Mouse (Mus musculus) MEL (cell line): ENCODE results near the gene Arel1.

Source experiments
- BHLHE40 ChIP-seq: IDR thresholded peaks from 2 replicates; pipeline ENCODE4 v1.6.1; 2012; ENCODE audit warnings: low read depth, mild to moderate bottlenecking, inconsistent platforms, low read length, improper control_type of control experiment, borderline replicate concordance
- CTCF ChIP-seq, 3 experiments: IDR thresholded peaks in 2 of 3; conservative IDR thresholded peaks in 1 of 3; 2 replicates each; pipeline ENCODE4 v1.5.1; 2011 to 2012; ENCODE audit warnings: low read length in 3 of 3, low read depth in 2 of 3, mild to moderate bottlenecking in 2 of 3, improper control_type of control experiment in 1 of 3, inconsistent platforms in 1 of 3, mixed read lengths in 1 of 3, moderate library complexity in 1 of 3; ENCODE audit not compliant: control insufficient read depth in 1 of 3, insufficient read depth in 1 of 3, poor library complexity in 1 of 3, severe bottlenecking in 1 of 3
- E2F4 ChIP-seq: IDR thresholded peaks from 2 replicates; pipeline ENCODE4 v1.6.1; 2011; ENCODE audit warnings: low read depth, low read length, improper control_type of control experiment, borderline replicate concordance
- ETS1 ChIP-seq: IDR thresholded peaks from 2 replicates; pipeline ENCODE4 v1.6.1; 2012; ENCODE audit warnings: low read depth, mild to moderate bottlenecking, inconsistent platforms, low read length, improper control_type of control experiment, moderate library complexity
- POLR2A ChIP-seq, 2 experiments: IDR thresholded peaks; 2 replicates each; pipeline ENCODE4 v1.6.1; 2011 to 2012; ENCODE audit warnings: low read length in 2 of 2, mild to moderate bottlenecking in 2 of 2, control low read depth in 1 of 2, improper control_type of control experiment in 1 of 2, low read depth in 1 of 2, moderate library complexity in 1 of 2; ENCODE audit not compliant: control insufficient read depth in 1 of 2, insufficient read depth in 1 of 2, poor library complexity in 1 of 2
- RAD21 ChIP-seq: IDR thresholded peaks from 2 replicates; pipeline ENCODE4 v1.6.1; 2011; ENCODE audit warnings: mild to moderate bottlenecking, low read depth, low read length, improper control_type of control experiment
- RCOR1 ChIP-seq: IDR thresholded peaks from 2 replicates; pipeline ENCODE4 v1.6.1; 2012; ENCODE audit warnings: low read depth, mild to moderate bottlenecking, inconsistent platforms, low read length, improper control_type of control experiment
- TAL1 ChIP-seq: IDR thresholded peaks from 2 replicates; pipeline ENCODE4 v1.6.1; 2012; ENCODE audit warnings: mild to moderate bottlenecking, inconsistent platforms, low read length, moderate library complexity, mixed read lengths
- TBP ChIP-seq: IDR thresholded peaks from 2 replicates; pipeline ENCODE4 v1.8.0; 2011; ENCODE audit warnings: low read depth, low read length, improper control_type of control experiment
- USF1 ChIP-seq: IDR thresholded peaks from 2 replicates; pipeline ENCODE4 v1.6.1; 2014; ENCODE audit warnings: low read depth, mild to moderate bottlenecking, inconsistent platforms, low read length, improper control_type of control experiment, moderate library complexity
- ZC3H11A ChIP-seq: IDR thresholded peaks from 2 replicates; pipeline ENCODE4 v1.6.1; 2012; ENCODE audit warnings: low read depth, mild to moderate bottlenecking, inconsistent platforms, low read length, improper control_type of control experiment
- ZNF384 ChIP-seq: IDR thresholded peaks from 2 replicates; pipeline ENCODE4 v1.6.1; 2012; ENCODE audit warnings: low read depth, mild to moderate bottlenecking, inconsistent platforms, low read length, improper control_type of control experiment

- no peak for TF ChIP-seq RCOR1
- no peak for TF ChIP-seq ZC3H11A
- no peak for TF ChIP-seq TBP
- TF ChIP-seq USF1, result no peak
- no peak for TF ChIP-seq POLR2A (IDR thresholded peaks at IDR 0.05; ENCODE audit: control insufficient read depth in 1 of 2, insufficient read depth in 1 of 2, low read depth in 1 of 2, low read length in 2 of 2, poor library complexity in 1 of 2)
- no peak; the same call in 1 of the 2 replicates for TF ChIP-seq RAD21
- TF ChIP-seq CTCF (IDR thresholded peaks at IDR 0.05 in 2 of 3, conservative IDR thresholded peaks at IDR 0.05 in 1 of 3; ENCODE audit: control insufficient read depth in 1 of 3, insufficient read depth in 1 of 3, low read depth in 2 of 3, low read length in 3 of 3, poor library complexity in 1 of 3, severe bottlenecking in 1 of 3), result peak; percentile 37 to 60 (median 51); a peak in 5 of 6 replicates
- TF ChIP-seq ETS1, result no peak
- no peak for TF ChIP-seq ZNF384
- no peak for TF ChIP-seq E2F4
- TF ChIP-seq BHLHE40, result no peak
- no peak for TF ChIP-seq TAL1
These were observed 94.1 kb downstream of the Arel1 start, which contains the start of gene Ltbp2 for GRCm38 (mm10) chr12:84876481-84877121.
